Mouse (Mus musculus) limb, embryonic 10.5 days (tissue): ENCODE data around the gene Neil3. TPM values are rescaled to one million over a fixed set of nuclear protein-coding genes. Genes with fewer than 3 reads are reported as not detected.
"Not testable (repeated sequence)": the region's sequence is repeated elsewhere in the genome, so short reads cannot be mapped to it uniquely, and the experiment has no call there.

Experiments
- DNase-seq: peaks from one replicate; pipeline ENCODE4 v3.0.0-alpha.2; 2017; ENCODE audit warnings: low spot score
- H3K27ac ChIP-seq: fragments of 300-500 bp; sonication (generic); 2 replicates; pipeline ENCODE4 v1.5.1; 2016; ENCODE audit warnings: mild to moderate bottlenecking
- H3K27me3 ChIP-seq: fragments of 300-500 bp; sonication (generic); 2 replicates; pipeline ENCODE4 v1.6.1; 2016; ENCODE audit warnings: low read depth, mild to moderate bottlenecking; ENCODE audit not compliant: poor library complexity, severe bottlenecking
- H3K36me3 ChIP-seq: fragments of 300-500 bp; sonication (generic); 2 replicates; pipeline ENCODE4 v1.6.1; 2016; ENCODE audit warnings: mild to moderate bottlenecking, moderate library complexity
- H3K4me1 ChIP-seq: fragments of 300-500 bp; sonication (generic); 2 replicates; pipeline ENCODE4 v1.6.1; 2016
- H3K4me3 ChIP-seq: fragments of 300-500 bp; sonication (generic); 2 replicates; pipeline ENCODE4 v1.5.1; 2016; ENCODE audit warnings: mild to moderate bottlenecking, moderate library complexity
- H3K9me3 ChIP-seq: fragments of 300-500 bp; sonication (generic); replicated peaks from 2 replicates; pipeline ENCODE4 v1.6.1; 2016; ENCODE audit warnings: mild to moderate bottlenecking
- WGBS: fragments of 180-500 bp; shearing (Covaris S2); methylation state at CpG from one replicate; pipeline ENCODE4 v1.1.7; 2016; 5-methylcytosine and 5-hydroxymethylcytosine counted together
- polyA plus RNA-seq: library from polyadenylated mRNA; unstranded; fragments of >200 nt; fragmentation: Nextera tagmentation; extraction: Ambion mirVana; gene quantifications from 2 replicates; pipeline ENCODE4 v1.2.1, GENCODE M21; 2016

Neil3 gene
- polyA plus RNA-seq, 1 experiment from 2014 or later, result 22.9 TPM

- no peaks in the 10 kb centered on the region for H3K4me1 ChIP-seq
- H3K27ac ChIP-seq, result no peak overlapping the region
- no peak overlapping the region for H3K4me3 ChIP-seq
- no peaks in the 10 kb centered on the region for H3K27me3 ChIP-seq
- WGBS, result 93% methylated on average over 4 of the region's 4 CpGs
- H3K9me3 ChIP-seq, result no peaks in the 10 kb centered on the region
- DNase-seq, result no peak
- H3K36me3 ChIP-seq, result peaks cover 15% of the 10 kb centered on the region
These were observed 35.2 kb downstream of the Neil3 start for GRCm38 (mm10) chr8:53603672-53604071.

GRCm38 (mm10) chr8:53600826-53601225 lies 38.0 kb downstream of the Neil3 start:
- Histone ChIP-seq H3K36me3 (peaks cover 24% of the 10 kb centered on the region), H3K27ac (no peak overlapping the region), H3K9me3 (no peaks in the 10 kb centered on the region), H3K27me3 (no peaks in the 10 kb centered on the region), H3K4me3 (no peak overlapping the region), H3K4me1 (no peaks in the 10 kb centered on the region)
- no peak for DNase-seq
- WGBS, result 91% methylated on average over 3 of the region's 3 CpGs

- WGBS, result 93% methylated on average over 11 of the region's 11 CpGs
- Histone ChIP-seq H3K36me3 (peaks cover 29% of the 10 kb centered on the region), H3K27me3 (no peaks in the 10 kb centered on the region), H3K4me3 (no peak overlapping the region), H3K27ac (no peak overlapping the region), H3K4me1 (no peaks in the 10 kb centered on the region), H3K9me3 (no peaks in the 10 kb centered on the region)
- DNase-seq, result no peak
These were observed 38.6 kb downstream of the Neil3 start for GRCm38 (mm10) chr8:53600025-53600811.

GRCm38 (mm10) chr8:53598101-53598500 lies 40.8 kb downstream of the Neil3 start:
- Histone ChIP-seq H3K27me3 (no peaks in the 10 kb centered on the region), H3K9me3 (no peaks in the 10 kb centered on the region), H3K36me3 (peaks cover 27% of the 10 kb centered on the region), H3K4me3 (no peak overlapping the region), H3K4me1 (no peaks in the 10 kb centered on the region), H3K27ac (no peak overlapping the region)
- no peak for DNase-seq
- 97% methylated on average over 1 of the region's 1 CpGs for WGBS

- H3K27me3 ChIP-seq, result no peaks in the 10 kb centered on the region
- no peak for DNase-seq
- no peaks in the 10 kb centered on the region for H3K9me3 ChIP-seq
- H3K36me3 ChIP-seq, result peaks cover 5% of the 10 kb centered on the region; the same call in 1 of the 2 replicates
- WGBS, result 90% methylated on average over 2 of the region's 2 CpGs
- no peak overlapping the region for H3K27ac ChIP-seq
- no peaks in the 10 kb centered on the region for H3K4me1 ChIP-seq
- no peak overlapping the region for H3K4me3 ChIP-seq
These were observed 47.1 kb downstream of the Neil3 start for GRCm38 (mm10) chr8:53591777-53592176.

- H3K4me3 ChIP-seq, result no peak overlapping the region
- no peak for DNase-seq
- H3K4me1 ChIP-seq, result no peaks in the 10 kb centered on the region
- no peaks in the 10 kb centered on the region for H3K9me3 ChIP-seq
- no peaks in the 10 kb centered on the region for H3K27me3 ChIP-seq
- no peaks in the 10 kb centered on the region for H3K36me3 ChIP-seq
- no peak overlapping the region for H3K27ac ChIP-seq
- WGBS, result 82% methylated on average over 2 of the region's 2 CpGs
These were observed 65.3 kb downstream of the Neil3 start for GRCm38 (mm10) chr8:53573600-53573999.

GRCm38 (mm10) chr8:53566223-53566622 lies 72.6 kb downstream of the Neil3 start:
- Histone ChIP-seq H3K27me3 (no peaks in the 10 kb centered on the region), H3K4me3 (no peak overlapping the region), H3K4me1 (no peaks in the 10 kb centered on the region), H3K36me3 (no peaks in the 10 kb centered on the region), H3K27ac (no peak overlapping the region), H3K9me3 (no peaks in the 10 kb centered on the region)
- no peak for DNase-seq
- WGBS, result 92% methylated on average over 6 of the region's 6 CpGs

GRCm38 (mm10) chr8:53562441-53563040 lies 76.3 kb downstream of the Neil3 start:
- 93% methylated on average over 10 of the region's 10 CpGs for WGBS
- Histone ChIP-seq H3K27ac (no peak overlapping the region), H3K9me3 (no peaks in the 10 kb centered on the region), H3K27me3 (no peaks in the 10 kb centered on the region), H3K4me3 (no peak overlapping the region), H3K36me3 (no peaks in the 10 kb centered on the region), H3K4me1 (no peaks in the 10 kb centered on the region)
- no peak for DNase-seq

- Histone ChIP-seq H3K9me3 (no peaks in the 10 kb centered on the region), H3K27me3 (no peaks in the 10 kb centered on the region), H3K4me1 (no peaks in the 10 kb centered on the region), H3K4me3 (no peak overlapping the region), H3K27ac (no peak overlapping the region), H3K36me3 (no peaks in the 10 kb centered on the region)
- whole genome bisulfite sequencing, result 89% methylated on average over 2 of the region's 2 CpGs
- no peak for DNase-seq
These were observed 99.3 kb downstream of the Neil3 start for GRCm38 (mm10) chr8:53539585-53539984.

- not testable (repeated sequence) for H3K4me1 ChIP-seq, H3K36me3 ChIP-seq, H3K9me3 ChIP-seq, H3K27me3 ChIP-seq, DNase-seq, H3K4me3 ChIP-seq, H3K27ac ChIP-seq
- 78% methylated on average over 3 of the region's 3 CpGs for WGBS
These were observed 100.8 kb downstream of the Neil3 start for GRCm38 (mm10) chr8:53538049-53538448.

Other genes with a start within 250 kb of the Neil3 start
- 10.0 and 14.1 TPM in 2 replicates for gene Aga, start 127.3 kb downstream of the Neil3 start, polyA plus RNA-seq